In the genomic region with DNA sequence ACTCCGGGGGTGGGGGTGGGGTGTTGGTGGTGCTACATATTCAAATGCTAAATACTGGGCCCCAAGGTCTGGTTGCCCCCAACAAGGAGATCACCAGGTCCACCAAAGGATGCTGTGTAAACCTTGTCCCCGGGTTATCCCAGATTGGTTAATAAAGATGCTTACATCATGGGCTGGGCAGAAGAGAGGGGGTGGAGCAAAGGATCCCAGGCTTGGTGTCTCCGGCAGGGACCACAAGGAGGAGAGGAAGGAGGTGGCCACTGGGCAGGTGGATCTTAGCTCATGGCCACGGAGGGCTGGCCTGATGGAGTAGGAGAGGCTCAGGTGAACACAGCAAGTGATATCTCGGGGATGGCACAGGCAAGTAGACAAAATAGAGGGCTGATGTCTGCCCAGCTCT, we compare ENCODE assay signal across 22 mouse cellular contexts. TPM values are rescaled to one million over a fixed set of nuclear protein-coding genes. Genes with fewer than 3 reads are reported as not detected.
DNase-seq lines count a peak whose midpoint lies in the region.
"Had no signal": no experiment of that assay in that cellular context is flagged by ENCODE, and none has a peak within 500 bp of the region (broad histone marks: within the 10 kb centered on the region; RNA-seq: fewer than 3 reads in every experiment).

No protein-coding gene starts in this region.

- H3K4me3 ChIP-seq in macrophage (ENCODE audit: inconsistent target): no peak overlapping the region
- H3K4me3 ChIP-seq: forebrain, embryonic 10.5 days; forebrain, embryonic 13.5 days; heart, embryonic 12.5 days; heart, embryonic 15.5 days; hindbrain, embryonic 10.5 days; hindbrain, embryonic 13.5 days; intestine, embryonic 15.5 days had no signal

- peak; percentile 43 for DNase-seq in cerebellum, adult 11-12 months
- DNase-seq in cerebellum, adult 18-20 months: no peak
- peak; percentile 91 for DNase-seq in heart, adult 11 months
- no peak for DNase-seq in heart, adult 18-20 months
- no peak for DNase-seq in left cerebral cortex, adult 8-10 months (ENCODE audit: low spot score in 2 of 2)
- DNase-seq: adrenal gland, adult 2 months; adrenal gland, postnatal 14 days; B cell, adult 2 months; cerebellum, adult 8-10 months; gastrocnemius, postnatal 10 days; gastrocnemius, postnatal 36 days; heart, postnatal 10 days; heart, postnatal 36 days; kidney, adult 11 months had no signal

- H3K36me3 ChIP-seq in macrophage (ENCODE audit: inconsistent target): no peaks in the 10 kb centered on the region
- H3K36me3 ChIP-seq: heart, embryonic 15.5 days; hindbrain, embryonic 13.5 days; intestine, embryonic 15.5 days had no signal

- 94% methylated on average over 5 of the region's 5 CpGs for WGBS in macrophage (ENCODE audit: missing documents)

- H3K79me2 ChIP-seq in macrophage (ENCODE audit: inconsistent target): peaks cover 69% of the 10 kb centered on the region

- peak overlapping the region; percentile 78 for H3K27ac ChIP-seq in macrophage
- H3K27ac ChIP-seq: forebrain, embryonic 13.5 days; heart, embryonic 15.5 days; hindbrain, embryonic 10.5 days; hindbrain, embryonic 13.5 days; intestine, embryonic 15.5 days had no signal

RNA-seq across cellular contexts. Expression of a gene that starts 22.6 kb away (rescaled TPM):
- 10 to 100 TPM; 57.3 to 61.5 TPM for total RNA-seq in heart, adult 18-20 months (2021)
- 100 to 1,000 TPM in 17 of 26 experiments, 10 to 100 TPM in 9; 46.5 to 229 (median 117) TPM for total RNA-seq in macrophage (2018; cell fraction: chromatin; rRNA removed)
- 100 to 1,000 TPM; 104 to 201 (median 145) TPM for total RNA-seq in macrophage (2018; cell fraction: cytosol; rRNA removed)
- total RNA-seq in macrophage (2018; cell fraction: nucleus; rRNA removed): 100 to 1,000 TPM in 17 of 26 experiments, 10 to 100 TPM in 9; 43.2 to 258 (median 124) TPM
- 80.9 to 152 TPM (median 147 TPM) in 3 replicates for polyA plus RNA-seq in macrophage (2018)
- 10 to 100 TPM; 69.7 to 73.5 (median 72.6) TPM for total RNA-seq in left cerebral cortex, adult 8-10 months (2022)

RNA-seq across cellular contexts. Expression of a gene that starts 24.9 kb away (rescaled TPM):
- total RNA-seq in heart, adult 18-20 months (2021): 1 to 10 TPM; 6.8 to 7.6 TPM
- 100 to 1,000 TPM in 12 of 26 experiments, 10 to 100 TPM in 13, 1 to 10 TPM in 1; 6.2 to 170 (median 78.6) TPM for total RNA-seq in macrophage (2018; cell fraction: chromatin; rRNA removed)
- 10 to 100 TPM in 22 of 26 experiments, 1 to 10 TPM in 4; 7.3 to 21.7 (median 15.4) TPM for total RNA-seq in macrophage (2018; cell fraction: cytosol; rRNA removed)
- total RNA-seq in macrophage (2018; cell fraction: nucleus; rRNA removed): 10 to 100 TPM in 23 of 26 experiments, 1 to 10 TPM in 3; 6.0 to 71.7 (median 37.9) TPM
- 8.6 to 16.6 TPM (median 14.0 TPM) in 3 replicates for polyA plus RNA-seq in macrophage (2018)
- total RNA-seq in left cerebral cortex, adult 8-10 months (2022): 10 to 100 TPM; 11.9 to 14.6 (median 12.6) TPM

RNA-seq across cellular contexts. Expression of a gene that starts 54.6 kb away (rescaled TPM):
- 1 to 10 TPM; 1.4 to 2.0 TPM for total RNA-seq in heart, adult 18-20 months (2021)
- 1 to 10 TPM in 20 of 26 experiments, not detected in 6; 1.3 to 8.1 (median 3.5) TPM for total RNA-seq in macrophage (2018; cell fraction: chromatin; rRNA removed)
- total RNA-seq in macrophage (2018; cell fraction: cytosol; rRNA removed): 1 to 10 TPM in 25 of 26 experiments, under 1 TPM in 1; 0.95 to 2.8 (median 1.6) TPM
- total RNA-seq in macrophage (2018; cell fraction: nucleus; rRNA removed): 1 to 10 TPM in 23 of 26 experiments, under 1 TPM in 2, not detected in 1; 0.67 to 7.7 (median 1.9) TPM
- 0.95 to 4.3 TPM (median 2.3 TPM) in 3 replicates for polyA plus RNA-seq in macrophage (2018)
- 1 to 10 TPM; 1.4 to 2.9 (median 2.6) TPM for total RNA-seq in left cerebral cortex, adult 8-10 months (2022)

Comparison
In these comparisons a context has a peak if more than half of its experiments do, and no peak if none do; other contexts are left out.
1. DNase-seq: peak in cerebellum, adult 11-12 months (single experiment) and heart, adult 11 months (single experiment); none in cerebellum, adult 18-20 months (0 of 2), heart, adult 18-20 months (0 of 2) and left cerebral cortex, adult 8-10 months (0 of 2).